Mouse (Mus musculus) urinary bladder, adult 18-20 months (tissue): ENCODE measurements around the gene Dock4.

Source experiments
- DNase-seq, 2 experiments: peaks; one replicate each; pipeline ENCODE4 v3.0.0; 2022; ENCODE audit warnings: low spot score in 2 of 2, mixed read lengths in 2 of 2

The Dock4 gene

DNA sequence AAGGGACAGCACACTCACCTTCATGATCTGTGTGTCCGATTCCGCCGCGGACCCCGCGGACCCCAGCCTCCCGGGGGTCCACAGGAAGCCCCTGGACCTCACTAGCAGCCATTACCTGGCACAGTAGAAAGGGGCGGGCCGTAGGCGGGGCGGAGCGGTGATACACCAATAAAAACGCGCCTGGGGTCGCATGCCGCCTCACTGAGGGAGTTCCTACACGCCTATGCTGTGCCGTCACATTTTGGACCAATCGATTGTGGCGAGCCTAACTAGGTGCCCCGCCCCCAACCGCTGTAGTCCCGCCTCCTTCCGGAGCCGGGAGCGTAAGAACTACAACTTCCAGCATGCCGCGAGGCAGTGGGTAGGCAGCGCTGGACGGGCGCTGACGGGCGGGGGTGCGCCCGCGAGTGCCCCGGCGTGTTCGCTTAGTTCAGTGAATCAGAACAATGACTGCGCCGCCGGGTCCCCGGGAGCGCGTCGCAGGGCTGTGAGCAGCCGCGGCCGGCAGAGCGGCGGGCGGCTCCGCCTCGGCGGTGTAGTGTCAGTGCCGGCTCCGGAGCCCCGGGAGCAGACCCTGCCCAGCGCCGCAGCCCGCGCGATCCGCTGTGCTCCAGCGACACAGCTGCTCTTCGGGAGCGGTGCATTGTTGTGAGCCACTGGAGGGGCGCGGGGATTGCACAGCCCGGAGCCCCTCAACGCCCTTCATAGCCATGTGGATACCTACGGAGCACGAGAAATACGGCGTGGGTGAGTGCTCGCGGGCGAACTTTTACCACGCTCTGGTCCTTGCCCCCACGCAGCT lies at the start of gene Dock4, which contains the start of gene Zfp277:
Gene Dock4 (plus strand): TSS at position 305 of the 802 bp plus-strand sequence.
Gene Zfp277 (minus strand): TSS at position 255 of the 802 bp plus-strand sequence.
- peak; percentile 94 to 99 for DNase-seq

- no peak for DNase-seq
These were observed 46.8 kb upstream of the Dock4 start for GRCm38 (mm10) chr12:40398916-40399315.

DNA sequence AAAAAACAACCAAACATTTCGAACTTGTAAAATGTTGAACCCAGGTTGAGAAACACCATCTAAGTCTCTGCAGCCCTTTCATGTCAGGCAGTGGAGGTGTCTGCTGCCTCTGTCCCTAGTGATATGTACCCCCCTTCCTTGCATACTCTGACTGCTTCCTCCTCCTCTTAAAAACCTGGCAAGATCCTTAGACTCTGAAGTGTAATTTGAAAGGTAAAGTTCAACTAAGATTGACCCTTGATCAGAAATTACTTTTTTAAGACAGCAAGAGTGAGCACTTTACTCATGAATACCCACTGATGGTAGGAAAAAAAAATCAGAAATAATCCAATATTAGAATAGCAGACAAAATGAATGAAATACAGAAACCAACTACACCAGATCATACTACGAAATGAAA lies 46.4 kb upstream of the Dock4 start:
- no peak for DNase-seq

DNA sequence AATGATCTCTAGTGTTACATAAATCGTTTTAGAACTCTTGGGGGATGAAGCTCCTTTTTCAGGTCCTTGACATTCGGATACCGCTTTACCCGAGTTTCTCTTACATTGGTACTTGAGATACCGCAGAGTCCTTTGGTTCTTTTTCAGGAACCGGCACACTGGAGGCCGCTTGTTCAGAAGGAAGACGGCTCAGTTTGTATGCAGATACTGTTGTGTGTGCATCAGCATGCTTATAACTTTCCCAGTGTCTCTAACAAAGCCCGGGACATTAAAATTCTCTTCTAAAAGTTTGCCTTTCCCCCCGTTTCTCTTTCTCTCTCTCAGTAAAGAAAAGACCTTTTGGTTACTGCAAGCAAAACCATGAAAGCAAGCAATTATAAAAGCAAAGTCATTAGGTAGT lies 45.9 kb upstream of the Dock4 start:
- DNase-seq = no peak

- DNase-seq = no peak
These were observed 31.0 kb upstream of the Dock4 start for GRCm38 (mm10) chr12:40414682-40415311.

DNA sequence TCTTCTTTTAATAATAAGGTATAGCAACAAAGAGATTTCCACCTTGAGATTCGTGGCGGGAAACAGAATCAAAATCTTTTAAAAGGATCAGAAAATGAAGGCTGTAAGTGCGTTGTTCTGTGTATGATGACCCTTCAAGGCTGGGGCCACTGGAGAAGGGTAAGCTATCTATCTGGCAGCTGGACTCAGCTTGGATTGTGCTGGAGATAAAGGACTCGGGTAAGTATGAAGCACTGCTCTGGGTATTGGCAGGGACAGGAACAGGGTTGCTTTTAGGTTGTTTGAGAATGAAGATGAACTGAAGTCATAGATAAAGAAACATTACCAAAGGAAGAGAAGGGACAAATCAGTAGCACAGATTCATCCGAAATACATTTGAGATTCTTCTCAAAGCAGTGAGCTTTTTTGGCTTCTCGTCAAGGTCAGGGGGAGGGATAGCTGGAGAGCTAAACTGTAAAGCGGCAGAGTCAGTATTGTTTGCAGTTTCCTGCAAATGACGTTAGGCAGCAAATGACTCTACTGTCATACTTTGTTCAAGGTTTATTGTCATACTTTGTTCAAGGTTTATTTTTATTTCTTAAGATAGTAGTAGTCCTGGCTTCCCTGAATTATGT lies 30.3 kb upstream of the Dock4 start:
- DNase-seq = no peak

DNA sequence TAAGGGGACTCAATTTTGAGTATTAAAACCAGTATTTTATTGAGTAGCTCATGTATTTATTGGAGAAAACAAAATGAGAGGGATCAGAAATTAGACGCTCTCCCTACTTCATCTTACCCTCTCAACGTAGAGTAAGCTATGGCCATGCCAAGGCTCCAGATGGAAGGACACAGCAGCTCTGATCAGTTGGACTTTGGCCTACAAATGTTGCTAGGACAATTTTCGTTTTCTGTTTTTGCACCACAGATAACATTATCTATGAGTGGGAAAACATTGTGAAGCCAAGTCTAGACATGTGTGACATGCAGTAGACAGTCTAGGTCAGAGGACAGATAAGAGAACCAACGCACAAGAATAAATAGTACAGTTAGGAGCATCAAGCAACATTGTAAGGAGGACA lies 28.5 kb upstream of the Dock4 start:
- no peak for DNase-seq

- no peak for DNase-seq
These were observed 20.8 kb upstream of the Dock4 start for GRCm38 (mm10) chr12:40424991-40425390.

DNA sequence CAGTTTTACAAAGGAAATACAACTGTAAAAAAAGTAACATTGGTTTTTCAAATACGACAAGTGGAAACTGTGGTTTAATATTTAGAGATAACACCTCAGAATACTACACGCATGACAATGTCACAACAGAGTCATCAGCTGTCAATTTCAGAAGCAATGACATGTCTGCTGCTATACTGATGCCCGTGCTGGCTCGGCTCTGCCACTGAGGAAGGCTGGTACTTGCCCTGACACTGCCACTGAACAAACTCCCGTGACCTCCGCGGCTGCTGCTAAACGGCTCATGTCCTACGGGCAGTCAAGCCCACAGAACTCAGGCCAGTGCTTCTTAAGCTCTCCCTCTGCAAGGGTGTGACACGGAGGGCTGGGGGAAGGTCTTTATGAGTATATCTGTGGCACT lies 18.1 kb upstream of the Dock4 start:
- DNase-seq = no peak

- DNase-seq = no peak
These were observed 15.8 kb upstream of the Dock4 start for GRCm38 (mm10) chr12:40429976-40430375.

DNA sequence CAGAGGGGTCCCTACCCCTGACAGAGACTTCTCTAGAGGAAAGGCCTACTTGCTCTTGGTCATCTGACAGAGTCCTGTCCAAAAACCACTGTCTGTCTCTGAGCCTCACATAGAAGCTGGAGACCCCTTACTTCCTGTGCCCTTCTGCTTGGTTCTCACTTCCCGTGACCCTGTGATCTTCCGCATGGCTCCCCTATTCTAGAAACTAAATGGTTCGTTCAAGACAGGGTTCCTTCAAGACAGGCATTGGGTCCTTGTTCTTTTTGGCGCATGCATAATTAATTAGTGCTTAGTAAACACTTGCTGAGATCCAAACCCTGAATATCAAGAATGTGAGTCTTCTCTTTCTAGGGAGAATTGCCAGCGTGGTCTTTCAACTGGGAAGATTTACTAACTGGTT lies 14.7 kb upstream of the Dock4 start:
- DNase-seq = no peak

GRCm38 (mm10) chr12:40434101-40434500 lies 11.7 kb upstream of the Dock4 start:
- DNase-seq = no peak

GRCm38 (mm10) chr12:40438049-40438448 lies 7.7 kb upstream of the Dock4 start:
- DNase-seq = no peak

- no peak for DNase-seq
These were observed 546 bp upstream of the Dock4 start for GRCm38 (mm10) chr12:40445206-40445605.

DNA sequence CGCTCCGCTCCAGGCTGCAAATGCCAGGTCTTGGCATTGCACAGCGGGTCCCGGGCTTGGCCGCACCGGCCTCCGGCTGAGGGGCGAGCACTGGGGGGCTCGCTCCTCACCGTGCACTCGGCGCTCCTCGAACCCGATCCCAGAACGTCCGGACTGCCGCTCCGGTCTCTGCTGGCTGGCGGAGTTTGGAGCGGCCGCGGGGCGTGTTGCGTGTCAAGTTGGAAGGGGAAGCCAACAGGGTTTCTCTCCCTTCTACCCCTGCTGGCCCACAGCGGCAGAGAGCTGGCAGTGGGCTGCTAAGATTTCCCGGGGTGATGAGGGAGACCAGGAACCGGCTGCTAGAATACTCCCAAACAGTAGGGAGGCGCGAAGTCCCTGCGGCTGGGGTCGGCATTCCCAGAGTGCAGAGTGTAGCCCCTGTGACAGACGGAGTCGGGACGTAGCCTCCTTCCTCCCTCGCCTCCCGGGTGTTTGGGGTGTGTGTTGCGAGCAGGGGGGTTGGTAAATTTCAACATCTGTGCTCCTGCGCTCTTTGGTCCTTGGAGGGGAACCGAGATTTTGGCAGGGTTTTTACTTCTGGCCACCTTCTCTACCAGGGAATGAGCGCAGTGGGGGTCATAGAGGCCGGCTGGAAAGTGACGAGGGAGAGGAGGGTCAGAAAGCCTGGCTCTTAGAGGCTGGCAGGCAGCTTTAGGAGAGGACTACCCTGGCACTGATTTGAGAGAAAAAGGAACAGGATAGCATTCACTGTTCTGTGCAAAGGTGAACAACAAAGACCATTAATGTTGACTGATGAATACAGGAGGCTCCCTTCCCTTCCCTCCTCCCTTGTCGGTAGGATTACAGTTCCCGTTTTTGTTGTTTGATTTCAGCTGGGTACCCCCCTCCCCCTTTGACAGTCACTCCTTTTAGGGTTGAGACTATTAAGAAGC lies 964 bp downstream of the Dock4 start:
- peak in 1 of 2 experiments; percentile 58 for DNase-seq

DNA sequence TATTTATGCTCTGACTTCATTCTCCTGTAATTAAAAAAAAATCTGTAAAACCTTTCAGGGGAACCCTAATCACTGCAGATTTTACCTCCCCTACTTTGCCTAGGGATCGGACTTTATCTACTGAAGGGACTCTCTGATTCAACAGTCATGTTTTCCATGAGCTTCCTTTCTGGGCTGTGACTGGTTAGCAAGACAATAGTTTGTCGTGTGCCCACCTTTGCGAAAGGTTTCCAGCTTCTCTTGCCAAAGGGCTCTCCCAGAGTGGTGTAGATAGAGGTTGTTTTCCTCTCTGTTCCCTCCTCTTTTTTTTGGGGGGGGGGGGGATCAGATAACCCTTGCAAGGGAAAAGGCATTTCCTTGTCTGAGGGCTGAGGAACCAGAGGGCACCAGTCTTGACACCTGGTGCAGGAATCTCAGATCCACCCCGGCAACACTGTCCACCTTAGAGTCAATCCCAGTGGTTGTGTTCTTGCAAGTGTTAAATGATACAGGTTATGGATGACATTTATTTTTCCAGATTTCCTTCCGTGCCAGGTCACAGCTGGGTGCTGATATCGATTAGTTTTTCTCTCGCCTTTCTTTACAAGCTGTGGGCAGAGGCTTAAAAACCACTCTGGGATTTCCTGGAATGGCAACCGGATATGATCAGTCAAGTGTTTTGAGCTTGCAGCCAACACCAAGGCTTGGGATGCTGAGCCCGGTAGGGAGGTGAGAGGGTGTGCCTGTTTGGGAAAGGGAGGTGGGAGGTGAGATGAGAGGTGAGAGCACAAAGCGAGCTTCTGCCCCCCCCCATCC lies 2.0 kb downstream of the Dock4 start:
- DNase-seq = no peak

GRCm38 (mm10) chr12:40449119-40449795 lies 3.5 kb downstream of the Dock4 start:
- no peak for DNase-seq

- DNase-seq = no peak
These were observed 10.8 kb downstream of the Dock4 start for GRCm38 (mm10) chr12:40456517-40456916.

- no peak for DNase-seq
These were observed 13.2 kb downstream of the Dock4 start for GRCm38 (mm10) chr12:40458977-40459376.

GRCm38 (mm10) chr12:40459673-40460265 lies 14.0 kb downstream of the Dock4 start:
- DNase-seq = no peak
